ENCODE assay signal across 9 mouse cellular contexts in the genomic region with DNA sequence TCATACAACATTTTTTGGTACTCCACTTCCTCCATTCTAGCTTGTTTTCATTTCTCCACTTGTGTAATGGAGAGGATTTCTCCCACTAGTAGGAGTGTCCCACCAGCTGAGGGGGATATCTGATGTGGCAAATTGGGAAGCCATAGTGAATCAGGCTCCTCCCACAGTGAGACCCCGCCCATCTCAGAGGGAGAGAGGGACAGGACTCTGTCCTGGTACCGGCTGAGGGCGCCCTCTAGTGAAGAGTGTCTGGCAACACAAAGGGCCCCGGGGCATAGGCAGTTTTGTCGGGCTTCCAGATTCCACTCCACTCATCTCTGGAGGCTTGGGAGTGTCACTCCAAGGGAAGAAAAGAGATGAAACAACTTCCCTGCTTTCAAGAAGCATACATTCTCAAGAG. TPM values are rescaled to one million over a fixed set of nuclear protein-coding genes. Genes with fewer than 3 reads are reported as not detected.
DNase-seq lines count a peak whose midpoint lies in the region; ATAC-seq and TF ChIP-seq lines count a peak whose summit lies in the region.
"Had no signal": no experiment of that assay in that cellular context is flagged by ENCODE, and none has a peak within 500 bp of the region (broad histone marks: within the 10 kb centered on the region; RNA-seq: fewer than 3 reads in every experiment).

No protein-coding gene starts in this region.

- H3K4me1 ChIP-seq in hindbrain, postnatal 0 days (ENCODE audit: insufficient read depth, low read length) = no peaks in the 10 kb centered on the region
- no peaks in the 10 kb centered on the region for H3K4me1 ChIP-seq in liver, embryonic 13.5 days (replicated peaks)

- 13% methylated on average over 5 of the region's 5 CpGs for WGBS in hindbrain, postnatal 0 days
- 3% methylated on average over 5 of the region's 5 CpGs for WGBS in liver, embryonic 13.5 days (ENCODE audit: insufficient replicate concordance)

- no peak overlapping the region for H3K9ac ChIP-seq in hindbrain, postnatal 0 days (replicated peaks; ENCODE audit: low read length)
- H3K9ac ChIP-seq in liver, embryonic 13.5 days = no peak overlapping the region

- no peak overlapping the region for H3K27ac ChIP-seq in hindbrain, postnatal 0 days
- no peak overlapping the region for H3K27ac ChIP-seq in liver, embryonic 13.5 days

- H3K4me3 ChIP-seq in hindbrain, postnatal 0 days (ENCODE audit: low read length) = no peak overlapping the region
- no peak overlapping the region for H3K4me3 ChIP-seq in liver, embryonic 13.5 days (replicated peaks)

- H3K9me3 ChIP-seq in hindbrain, postnatal 0 days (ENCODE audit: low read length) = no peaks in the 10 kb centered on the region
- H3K9me3 ChIP-seq in liver, embryonic 13.5 days (replicated peaks) = no peaks in the 10 kb centered on the region

- peak; percentile 59; the same call in 1 of the 2 replicates for ATAC-seq in hindbrain, postnatal 0 days
- ATAC-seq in liver, embryonic 13.5 days (ENCODE audit: low read depth) = peak; percentile 36; the same call in 1 of the 2 replicates

- H3K36me3 ChIP-seq in hindbrain, postnatal 0 days (ENCODE audit: insufficient read depth, low read length) = no peaks in the 10 kb centered on the region
- no peaks in the 10 kb centered on the region for H3K36me3 ChIP-seq in liver, embryonic 13.5 days

- TF ChIP-seq CTCF in hindbrain, postnatal 0 days (IDR thresholded peaks at IDR 0.05; ENCODE audit: low read depth) = peak; percentile 63

- DNase-seq in right cerebral cortex, adult 18-20 months = peak; percentile 50
- DNase-seq in right cerebral cortex, postnatal 36 days (ENCODE audit: low spot score in 2 of 2) = no peak
- DNase-seq in adrenal gland, postnatal 14 days = peak; percentile 92
- DNase-seq in embryo, embryonic 9.5 days (ENCODE audit: extremely low spot score) = peak; percentile 68
- DNase-seq in hindbrain, postnatal 0 days (ENCODE audit: low spot score) = peak; percentile 71
- DNase-seq in liver, embryonic 13.5 days = peak; percentile 29
- peak; percentile 35 for DNase-seq in retina, postnatal 7 days (ENCODE audit: low read depth, low spot score)
- DNase-seq in urinary bladder, postnatal 4 days (ENCODE audit: low spot score in 2 of 2) = peak; percentile 66 to 82

- H3K4me2 ChIP-seq in hindbrain, postnatal 0 days (ENCODE audit: low read depth, low read length) = no peak overlapping the region
- H3K4me2 ChIP-seq in liver, embryonic 13.5 days = no peak overlapping the region

- no peaks in the 10 kb centered on the region for H3K27me3 ChIP-seq in hindbrain, postnatal 0 days (ENCODE audit: insufficient read depth, low read length)
- H3K27me3 ChIP-seq in liver, embryonic 13.5 days = no peaks in the 10 kb centered on the region

RNA-seq across cellular contexts. Expression of a gene that starts 1.6 kb away (rescaled TPM):
- total RNA-seq in adrenal gland, postnatal 14 days (2021) = 0.41 and 5.2 TPM in 2 replicates
- not detected in 2 replicates for total RNA-seq in hindbrain, postnatal 0 days (2014; rRNA removed)
- polyA plus RNA-seq in hindbrain, postnatal 0 days (2015; fragmentation: Nextera tagmentation; extraction: Ambion mirVana) = 0.08 TPM in 1 of 2 replicates, not detected in the other
- polyA plus RNA-seq in liver, embryonic 13.5 days (2015; fragmentation: Nextera tagmentation; extraction: Ambion mirVana) = 0.03 TPM in 1 of 2 replicates, not detected in the other
- polyA plus RNA-seq: heart, embryonic 14.5 days had no signal

RNA-seq across cellular contexts. Expression of a gene that starts 8.1 kb away (rescaled TPM):
- 2.0 and 2.6 TPM in 2 replicates for total RNA-seq in adrenal gland, postnatal 14 days (2021)
- 1.5 and 1.9 TPM in 2 replicates for total RNA-seq in hindbrain, postnatal 0 days (2014; rRNA removed)
- 0.21 and 0.78 TPM in 2 replicates for polyA plus RNA-seq in hindbrain, postnatal 0 days (2015; fragmentation: Nextera tagmentation; extraction: Ambion mirVana)
- 1.3 and 1.7 TPM in 2 replicates for polyA plus RNA-seq in liver, embryonic 13.5 days (2015; fragmentation: Nextera tagmentation; extraction: Ambion mirVana)

RNA-seq across cellular contexts. Expression of a gene that starts 38.3 kb away (rescaled TPM):
- total RNA-seq in adrenal gland, postnatal 14 days (2021) = 19.6 and 20.2 TPM in 2 replicates
- total RNA-seq in hindbrain, postnatal 0 days (2014; rRNA removed) = 358 and 359 TPM in 2 replicates
- 131 and 141 TPM in 2 replicates for polyA plus RNA-seq in hindbrain, postnatal 0 days (2015; fragmentation: Nextera tagmentation; extraction: Ambion mirVana)
- 4.0 and 4.4 TPM in 2 replicates for polyA plus RNA-seq in liver, embryonic 13.5 days (2015; fragmentation: Nextera tagmentation; extraction: Ambion mirVana)

RNA-seq across cellular contexts. Expression of a gene that starts 50.4 kb away (rescaled TPM):
- total RNA-seq in adrenal gland, postnatal 14 days (2021) = 92.7 and 101 TPM in 2 replicates
- 25.3 and 27.9 TPM in 2 replicates for total RNA-seq in hindbrain, postnatal 0 days (2014; rRNA removed)
- 35.1 and 37.4 TPM in 2 replicates for polyA plus RNA-seq in hindbrain, postnatal 0 days (2015; fragmentation: Nextera tagmentation; extraction: Ambion mirVana)
- 21.9 and 23.0 TPM in 2 replicates for polyA plus RNA-seq in liver, embryonic 13.5 days (2015; fragmentation: Nextera tagmentation; extraction: Ambion mirVana)

Comparison
In these comparisons a context has a peak if more than half of its experiments do, and no peak if none do; other contexts are left out.
1. DNase-seq: peak in right cerebral cortex, adult 18-20 months (single experiment), adrenal gland, postnatal 14 days (single experiment), embryo, embryonic 9.5 days (single experiment), hindbrain, postnatal 0 days (single experiment), liver, embryonic 13.5 days (single experiment), retina, postnatal 7 days (single experiment) and urinary bladder, postnatal 4 days (2 of 2); none in right cerebral cortex, postnatal 36 days (0 of 2).
2. RNA of a gene that starts 38.3 kb away (total RNA-seq): 358 to 359 TPM in hindbrain, postnatal 0 days; 19.6 to 20.2 TPM in adrenal gland, postnatal 14 days; every median in the first group is over 10 times any median in the second.